Mouse (Mus musculus): ENCODE results near the gene Omd.

The Omd gene

DNA sequence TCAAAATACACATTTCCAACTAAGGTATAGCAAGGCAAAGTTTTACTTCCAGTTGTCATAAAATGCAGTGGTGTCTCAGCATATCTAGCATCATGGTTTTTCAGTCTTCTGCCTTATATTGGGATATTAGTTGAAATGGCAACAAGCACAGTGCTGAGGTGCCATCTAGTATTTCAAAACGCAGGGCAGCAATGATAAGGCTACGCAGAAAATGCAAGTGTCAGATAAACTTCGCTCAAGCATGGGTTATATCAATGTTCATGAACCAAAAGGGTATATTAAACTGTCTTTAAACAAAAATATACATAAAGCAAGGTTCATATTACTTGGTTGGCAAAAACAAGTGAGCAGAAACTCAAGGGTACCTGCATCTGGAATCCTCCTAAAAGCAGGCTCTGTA, 34.8 kb downstream of the Omd start:
- no peak for DNase-seq

- no peak for DNase-seq
These were observed 36.1 kb downstream of the Omd start for GRCm38 (mm10) chr13:49618365-49618764.

GRCm38 (mm10) chr13:49623216-49623615, 41.0 kb downstream of the Omd start:
- DNase-seq, result peak; percentile 37

DNA sequence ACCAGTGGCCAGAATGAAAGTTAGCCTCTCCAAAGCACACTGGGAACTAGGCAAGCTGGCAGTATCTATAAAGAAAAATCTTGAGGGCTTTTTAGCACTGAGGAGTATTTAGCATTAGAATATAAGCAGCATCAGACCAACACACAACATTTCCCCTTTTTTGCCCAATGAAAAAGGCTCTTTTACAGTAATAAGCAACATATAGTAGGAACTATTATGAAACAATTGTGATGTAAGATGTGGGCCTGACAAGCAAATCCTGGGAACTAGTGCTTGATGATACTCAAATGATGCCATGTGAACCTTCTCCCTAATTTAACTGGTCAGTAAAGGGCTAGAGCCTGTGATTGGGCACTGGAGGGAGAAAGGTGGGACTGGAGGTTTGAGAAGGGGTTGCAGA, 45.9 kb downstream of the Omd start:
- DNase-seq, result no peak

DNA sequence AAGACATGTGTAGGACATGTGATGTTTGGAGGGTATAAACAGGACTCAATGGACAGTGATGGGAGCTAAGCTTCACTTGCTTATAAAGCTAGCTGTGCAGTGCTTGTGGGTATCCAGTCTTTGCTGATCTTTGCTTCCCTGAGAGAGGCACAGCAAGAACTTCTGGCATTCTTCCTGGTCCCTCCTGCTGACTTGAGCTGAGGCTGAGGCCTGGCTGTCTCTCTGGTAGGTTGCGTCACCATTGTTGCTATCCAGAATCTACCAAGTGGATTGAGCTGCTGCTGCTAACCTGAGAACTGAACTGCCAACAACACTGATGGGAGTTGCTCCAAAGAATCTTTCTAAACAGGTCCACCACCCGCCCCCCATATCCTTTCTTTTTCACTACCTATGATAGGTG, 46.8 kb downstream of the Omd start:
- peak; percentile 67 for DNase-seq

GRCm38 (mm10) chr13:49639965-49640364, 57.7 kb downstream of the Omd start:
- no peak for DNase-seq
